Comparison of ENCODE assay signal across 28 mouse cellular contexts in genomic region chr6:120099392-120099791, GRCm38 (mm10). TPM values are rescaled to one million over a fixed set of nuclear protein-coding genes. Genes with fewer than 3 reads are reported as not detected.
A peak's percentile ranks its signal among the peaks of the same experiment; 100 is the strongest.
DNase-seq lines count a peak whose midpoint lies in the region; TF ChIP-seq lines count a peak whose summit lies in the region.
"Had no signal": no experiment of that assay in that cellular context is flagged by ENCODE, and none has a peak within 500 bp of the region (broad histone marks: within the 10 kb centered on the region; RNA-seq: fewer than 3 reads in every experiment).

No protein-coding gene starts in this region.

- peak overlapping the region; percentile 15; the same call in 1 of the 2 replicates for H3K9ac ChIP-seq in CH12.LX (ENCODE audit: insufficient read depth, low read depth)
- H3K9ac ChIP-seq: forebrain, embryonic 13.5 days; heart, embryonic 13.5 days; hindbrain, embryonic 13.5 days; liver, postnatal 0 days; neural tube, embryonic 15.5 days had no signal

- H3K4me1 ChIP-seq in CH12.LX (ENCODE audit: control insufficient read depth in 1 of 2, insufficient read depth in 2 of 2): peaks cover 31 to 87% of the 10 kb centered on the region in 2 experiments
- H3K4me1 ChIP-seq: embryonic facial prominence, embryonic 10.5 days; forebrain, embryonic 13.5 days; heart, embryonic 13.5 days; hindbrain, embryonic 13.5 days; limb, embryonic 10.5 days; neural tube, embryonic 15.5 days had no signal

- TF ChIP-seq POLR2A in CH12.LX (IDR thresholded peaks at IDR 0.05; ENCODE audit: low read depth, low read length): no peak; the same call in 1 of the 2 replicates

- H3K27me3 ChIP-seq in CH12.LX (replicated peaks): no peaks in the 10 kb centered on the region
- H3K27me3 ChIP-seq: forebrain, embryonic 13.5 days; heart, embryonic 13.5 days; hindbrain, embryonic 13.5 days; neural tube, embryonic 15.5 days had no signal

- peaks cover 7% of the 10 kb centered on the region for H3K79me2 ChIP-seq in CH12.LX (replicated peaks; ENCODE audit: control insufficient read depth, extremely low read depth, insufficient read depth, poor library complexity, severe bottlenecking)

- DNase-seq in frontal cortex, postnatal 36 days (ENCODE audit: low spot score in 2 of 2): peak; percentile 29 to 61
- DNase-seq in frontal cortex, postnatal 14 days (ENCODE audit: low spot score in 2 of 2): no peak
- DNase-seq in left cerebral cortex, adult 11 months (ENCODE audit: low spot score): peak; percentile 49
- no peak for DNase-seq in left cerebral cortex, postnatal 10 days (ENCODE audit: extremely low spot score in 1 of 2, low spot score in 2 of 2)
- no peak for DNase-seq in CH12.LX (ENCODE audit: extremely low read depth)
- peak; percentile 65 for DNase-seq in ZHBTc4 (ENCODE audit: low read depth, low spot score)
- DNase-seq in adipocyte (ENCODE audit: low spot score): no peak
- DNase-seq in embryo, embryonic 10 days (ENCODE audit: low spot score): no peak
- DNase-seq: adrenal gland, postnatal 25 days; B cell, adult 2 months; cerebellum, adult 18-20 months; cerebellum, postnatal 36 days; liver, postnatal 0 days; thymus, postnatal 36 days had no signal

- no peaks in the 10 kb centered on the region for H3K36me3 ChIP-seq in CH12.LX (replicated peaks in 1 of 2; ENCODE audit: control insufficient read depth in 1 of 2, insufficient read depth in 1 of 2, low read length in 1 of 2)
- H3K36me3 ChIP-seq: embryonic facial prominence, embryonic 10.5 days; heart, embryonic 13.5 days; hindbrain, embryonic 13.5 days; limb, embryonic 10.5 days; neural tube, embryonic 15.5 days had no signal

- dilution Hi-C loops in CH12.LX (cut with MboI; ENCODE audit: extremely low pct_ligation_motif_present, extremely low pct_unique_long_range_greater_than_20kb, low sequenced_read_pairs): no loop called here

- intact Hi-C loops in left cerebral cortex, postnatal 10 days (cut with DNase I): no loop called here

- in situ Hi-C loops in CH12.LX (cut with MboI; ENCODE audit: low pct_ligation_motif_present, low pct_unique_long_range_greater_than_20kb, low sequenced_read_pairs): no loop called here

- H3K27ac ChIP-seq in CH12.LX (ENCODE audit: insufficient read depth, low read depth): peak overlapping the region; percentile 81
- H3K27ac ChIP-seq: embryonic facial prominence, embryonic 10.5 days; forebrain, embryonic 13.5 days; heart, embryonic 13.5 days; hindbrain, embryonic 13.5 days; limb, embryonic 10.5 days; neural tube, embryonic 15.5 days had no signal

- no peak; the same call in 1 of the 2 replicates for TF ChIP-seq EP300 in CH12.LX (IDR thresholded peaks at IDR 0.05; ENCODE audit: low read length)

- H3K9me3 ChIP-seq in CH12.LX (replicated peaks; ENCODE audit: low read length): no peaks in the 10 kb centered on the region
- H3K9me3 ChIP-seq: embryonic facial prominence, embryonic 10.5 days; forebrain, embryonic 13.5 days; heart, embryonic 13.5 days; hindbrain, embryonic 13.5 days; limb, embryonic 10.5 days; neural tube, embryonic 15.5 days had no signal

- TF ChIP-seq CTCF in CH12.LX (conservative IDR thresholded peaks at IDR 0.05 in 1 of 2, IDR thresholded peaks at IDR 0.05 in 1 of 2; ENCODE audit: low read depth in 2 of 2, low read length in 2 of 2): no peak

- peak overlapping the region; percentile 44; the same call in 1 of the 2 replicates for H3K4me2 ChIP-seq in CH12.LX (ENCODE audit: insufficient read depth, low read depth, poor library complexity, severe bottlenecking)
- H3K4me2 ChIP-seq: forebrain, embryonic 13.5 days; heart, embryonic 13.5 days; hindbrain, embryonic 13.5 days; neural tube, embryonic 15.5 days had no signal

- no peak overlapping the region for H3K4me3 ChIP-seq in CH12.LX (replicated peaks in 1 of 3; ENCODE audit: low read depth in 2 of 3, low read length in 2 of 3, poor library complexity in 1 of 3)
- H3K4me3 ChIP-seq: embryonic facial prominence, embryonic 10.5 days; forebrain, embryonic 13.5 days; heart, embryonic 13.5 days; hindbrain, embryonic 13.5 days; limb, embryonic 10.5 days; neural tube, embryonic 15.5 days had no signal

- TF ChIP-seq RAD21 in CH12.LX (IDR thresholded peaks at IDR 0.05; ENCODE audit: low read depth, low read length): no peak; the same call in 1 of the 2 replicates

TF ChIP-seq in CH12.LX, 34 proteins besides CTCF, POLR2A, EP300 and RAD21:
- TF ChIP-seq MEF2A (IDR thresholded peaks at IDR 0.05; ENCODE audit: borderline replicate concordance, low read depth, low read length): 0 out of 2 replicates have a peak, but pooled peaks have one; percentile 28
- peak; percentile 57 for TF ChIP-seq CHD2 (IDR thresholded peaks at IDR 0.05; ENCODE audit: low read length)
- no peak for TF ChIP-seq MAZ (IDR thresholded peaks at IDR 0.05; ENCODE audit: low read depth, low read length)
- peak; percentile 45; the same call in 1 of the 2 replicates for TF ChIP-seq ETS1 (conservative IDR thresholded peaks at IDR 0.05; ENCODE audit: low read depth, low read length)
- 0 out of 2 replicates have a peak, but pooled peaks have one; percentile 24 for TF ChIP-seq BHLHE40 (IDR thresholded peaks at IDR 0.05; ENCODE audit: low read depth, low read length)
- peak; percentile 42; the same call in 1 of the 2 replicates for TF ChIP-seq ZNF384 (IDR thresholded peaks at IDR 0.05; ENCODE audit: low read depth, low read length)

RNA-seq across cellular contexts. Expression of gene Ninj2, which starts 6.2 kb away (rescaled TPM):
- total RNA-seq in left cerebral cortex, postnatal 10 days (2021): under 1 TPM; 0.43 to 0.45 TPM
- total RNA-seq in CH12.LX (2012; rRNA removed) (4.6 and 6.5 TPM in 2 replicates), CH12.LX (2014; rRNA removed) (not detected in 2 replicates)
- polyA plus RNA-seq in CH12.LX (2012; ENCODE audit: insufficient read length, low read depth): 0.97 and 1.1 TPM in 2 replicates
- total RNA-seq: adrenal gland, postnatal 25 days; gastrocnemius, adult 8-10 months; granulocyte monocyte progenitor cell, adult 5-6 weeks; heart, postnatal 25 days; liver, adult 2 months had no signal
- polyA plus RNA-seq: embryonic facial prominence, embryonic 10.5 days; forebrain, embryonic 13.5 days; heart, embryonic 13.5 days; hindbrain, embryonic 13.5 days; intestine, embryonic 14.5 days; kidney, embryonic 14.5 days; limb, embryonic 10.5 days; liver, adult 2 months; midbrain, embryonic 16.5 days; small intestine, adult 2 months had no signal

Comparison
In these comparisons a context has a peak if more than half of its experiments do, and no peak if none do; other contexts are left out.
1. DNase-seq: peak in frontal cortex, postnatal 36 days (2 of 2), left cerebral cortex, adult 11 months (single experiment) and ZHBTc4 (single experiment); none in frontal cortex, postnatal 14 days (0 of 2), left cerebral cortex, postnatal 10 days (0 of 2), CH12.LX (single experiment), adipocyte (single experiment) and embryo, embryonic 10 days (single experiment).